Mouse (Mus musculus) brain, embryonic 18.5 days (tissue): ENCODE measurements at regions not wholly inside any gene's neighbourhood (a gene's known extent, or its start where the extent isn't known, plus 50 kb on each side); places are given as distances from the start of the nearest gene placed in this dataset.

Experiments
- DNase-seq: peaks from one replicate; pipeline ENCODE4 v3.0.0-alpha.2; 2012; ENCODE audit warnings: low read depth, low spot score

- DNase-seq = no peak
Measured at GRCm38 (mm10) chr5:112091867-112092535, 160.3 kb downstream of the Cryba4 start.

DNA sequence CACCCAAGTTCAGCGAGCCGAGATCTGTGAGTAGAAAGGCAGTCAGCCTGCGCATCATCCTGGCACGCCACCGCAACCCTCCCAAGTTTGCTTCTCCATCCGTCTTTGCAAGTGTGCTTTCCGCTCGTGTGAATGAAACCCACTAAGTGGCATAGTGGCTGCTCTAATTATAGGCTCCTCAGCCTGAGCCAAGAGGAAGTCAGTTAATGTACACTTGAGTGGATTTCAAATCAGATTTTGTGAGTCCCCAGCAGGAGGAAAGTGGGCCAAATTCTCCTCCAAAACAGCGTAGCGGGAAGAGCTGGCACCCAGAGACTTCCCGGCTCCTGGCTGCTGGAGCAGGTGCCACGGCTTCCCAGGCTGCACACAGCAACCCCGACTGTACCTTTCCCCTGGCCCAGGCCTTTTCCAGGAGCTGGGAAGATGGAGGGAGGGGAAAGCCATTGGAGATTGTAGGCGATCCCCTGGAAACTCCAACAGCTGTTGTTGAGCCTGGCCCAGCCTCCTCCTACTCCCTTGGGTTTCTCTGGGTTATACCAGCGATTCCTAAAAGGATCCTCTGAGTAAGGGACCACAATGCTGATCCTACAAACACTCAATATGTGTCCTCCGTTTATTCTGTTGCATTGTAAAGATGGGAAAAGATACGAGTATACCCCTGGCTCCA, 158.3 kb downstream of the Cryba4 start:
- DNase-seq = peak; percentile 80

DNA sequence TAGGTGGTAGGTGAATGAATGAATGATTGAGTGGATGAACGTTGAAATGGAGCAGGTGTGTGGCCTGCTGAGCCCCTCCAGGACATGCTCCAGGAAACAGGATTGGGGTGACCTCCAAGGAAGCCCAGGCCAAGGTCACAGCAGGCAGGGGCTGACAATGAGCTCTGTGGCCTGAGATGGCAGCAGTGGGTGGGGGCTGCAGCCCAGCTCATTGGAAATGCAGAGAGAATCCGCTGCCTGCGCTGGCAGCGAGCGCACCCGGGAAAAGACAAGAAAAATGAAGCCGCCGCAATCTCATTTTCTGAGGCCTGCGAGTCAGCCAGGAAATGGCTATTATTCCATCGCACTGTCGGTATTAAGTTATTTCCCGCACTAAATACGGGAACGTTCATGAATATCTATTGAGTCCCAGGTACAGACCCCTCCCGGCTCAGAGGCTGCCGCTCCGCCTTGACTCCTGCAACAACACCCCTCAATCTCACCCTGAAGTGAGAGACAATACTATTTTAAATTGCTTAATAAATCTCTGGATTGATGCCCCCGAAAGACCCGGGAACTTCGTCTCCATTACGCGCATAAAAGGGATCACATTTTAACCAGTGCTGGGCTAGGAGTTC, 153.7 kb downstream of the Cryba4 start:
- DNase-seq = no peak

GRCm38 (mm10) chr5:112101739-112102590, 150.4 kb downstream of the Cryba4 start:
- no peak for DNase-seq

- DNase-seq = no peak
Measured at GRCm38 (mm10) chr5:112110306-112110969, 141.9 kb downstream of the Cryba4 start.

DNA sequence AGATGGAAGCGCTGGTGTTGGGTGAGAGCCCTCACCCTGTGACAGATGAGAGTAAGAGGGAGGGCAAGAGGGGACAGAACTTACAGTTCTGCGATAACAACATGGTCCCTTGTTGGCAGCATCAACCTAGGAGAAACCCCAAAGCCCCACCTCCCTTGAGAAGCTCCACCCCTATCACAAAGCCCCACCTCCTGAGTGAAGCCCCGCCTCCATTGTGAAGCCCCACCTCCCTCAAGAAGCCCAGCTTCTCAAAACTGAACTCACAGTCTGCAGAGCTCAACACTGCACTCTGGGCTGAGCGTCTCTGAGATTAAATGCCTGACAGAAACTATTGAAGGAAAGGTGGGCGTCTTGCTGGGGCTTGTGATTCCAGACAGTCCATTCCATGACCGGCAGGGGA, 131.6 kb downstream of the Cryba4 start:
- DNase-seq = no peak

DNA sequence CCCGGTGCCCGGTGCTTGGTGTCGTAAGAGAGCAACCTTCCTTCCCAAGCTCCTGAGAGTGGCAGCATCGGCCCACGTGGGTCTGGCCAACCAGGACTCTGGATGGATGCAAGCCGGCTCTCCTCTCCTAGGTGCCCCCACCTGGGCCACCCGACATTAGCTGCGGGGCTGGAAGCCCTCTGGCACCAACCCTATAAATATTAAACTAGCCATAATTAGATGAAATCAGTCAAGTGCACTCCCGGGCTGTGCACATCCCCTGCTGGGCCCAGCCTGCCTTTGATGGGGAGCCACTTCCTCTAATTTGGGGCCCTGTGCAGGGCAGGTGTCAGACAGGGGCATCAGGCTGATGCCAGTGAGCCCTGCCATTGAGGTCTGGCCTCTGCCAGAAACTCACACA, 130.8 kb downstream of the Cryba4 start:
- no peak for DNase-seq

- DNase-seq = no peak
Measured at GRCm38 (mm10) chr5:112122581-112122980, 129.7 kb downstream of the Cryba4 start.

DNA sequence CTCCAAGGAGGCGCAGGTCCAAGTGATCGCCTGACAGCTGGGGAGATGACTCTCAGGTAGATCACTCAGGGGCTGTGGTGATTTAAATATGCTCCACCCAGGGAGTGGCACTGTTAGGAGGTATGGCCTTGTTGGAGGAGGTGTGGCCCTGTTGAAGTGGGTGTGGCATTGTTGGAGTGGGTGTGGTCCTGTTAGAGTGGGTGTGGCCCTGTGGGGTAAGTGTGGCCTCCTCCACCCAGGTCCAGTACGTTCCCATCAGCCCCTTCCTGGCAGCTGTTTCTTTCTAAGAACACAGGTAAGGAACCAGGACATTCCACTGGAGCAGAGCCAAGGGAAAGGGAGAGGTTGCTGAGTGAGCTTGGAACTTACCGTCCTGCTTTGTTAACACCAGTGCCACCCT, 125.1 kb downstream of the Cryba4 start:
- no peak for DNase-seq

DNA sequence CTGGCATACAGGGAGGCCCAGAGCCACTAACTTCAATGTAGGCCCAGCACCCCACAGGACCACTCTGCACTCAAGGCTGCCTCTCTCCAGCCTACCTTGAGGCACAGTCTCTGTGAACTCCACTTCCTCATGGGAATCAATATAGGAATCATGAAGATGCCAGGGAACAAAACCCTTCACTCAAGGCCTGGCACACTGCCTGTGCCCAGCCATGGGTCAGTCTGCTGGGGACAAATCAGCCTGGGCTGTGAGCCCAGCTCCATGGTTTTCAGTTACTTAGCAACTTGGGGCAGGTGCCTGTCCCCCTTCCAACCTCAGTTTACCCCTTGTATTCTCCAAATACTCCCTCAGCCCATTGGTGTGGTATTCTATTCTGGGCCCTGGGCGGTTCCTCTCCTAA, 119.6 kb downstream of the Cryba4 start:
- DNase-seq = peak; percentile 58

DNA sequence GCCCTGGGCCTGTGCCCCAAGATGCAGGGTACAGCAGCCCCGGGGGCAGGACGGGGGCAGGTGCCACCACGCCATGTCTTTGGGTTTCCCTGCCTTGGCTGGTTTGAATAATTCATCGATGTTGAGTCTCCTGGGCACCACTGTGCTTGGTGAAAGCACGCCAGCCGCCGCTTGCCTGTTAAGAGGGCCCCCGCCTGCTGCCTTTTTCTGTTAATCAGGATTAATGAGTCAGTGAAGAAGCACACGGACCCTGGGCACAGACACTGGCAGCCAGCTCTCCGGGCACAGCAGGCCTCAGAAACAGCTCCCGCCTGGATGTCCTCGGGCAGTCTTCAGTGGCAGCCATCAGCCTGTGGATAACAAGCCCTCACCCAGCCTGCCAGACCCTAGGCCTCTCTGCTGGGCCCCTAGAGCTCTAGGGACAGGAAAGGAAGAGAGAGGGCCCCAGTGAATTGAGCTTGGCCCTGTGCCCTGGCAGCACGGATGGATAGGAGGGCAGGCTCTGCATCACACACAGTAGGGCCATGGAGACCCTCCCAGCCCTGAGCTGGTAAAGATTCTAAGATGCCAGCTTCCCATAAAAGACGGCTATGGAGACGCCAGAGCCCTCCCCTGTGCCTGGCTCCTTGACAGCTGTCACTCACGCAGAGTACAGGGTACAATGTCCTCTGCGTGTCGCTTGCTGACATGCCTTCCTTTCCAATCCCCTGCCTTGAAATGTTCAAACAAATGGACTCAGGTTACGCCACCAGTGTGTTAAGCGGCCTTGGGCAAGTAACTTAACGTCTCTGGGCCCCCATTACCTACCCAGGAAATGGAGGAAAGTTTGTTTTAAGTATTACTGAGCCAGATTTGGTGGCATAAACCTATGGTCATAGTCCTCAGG, 118.4 kb downstream of the Cryba4 start:
- peak; percentile 66 for DNase-seq

GRCm38 (mm10) chr5:112136646-112137045, 115.7 kb downstream of the Cryba4 start:
- DNase-seq = no peak

- no peak for DNase-seq
Measured at GRCm38 (mm10) chr5:112138246-112138645, 114.1 kb downstream of the Cryba4 start.

DNA sequence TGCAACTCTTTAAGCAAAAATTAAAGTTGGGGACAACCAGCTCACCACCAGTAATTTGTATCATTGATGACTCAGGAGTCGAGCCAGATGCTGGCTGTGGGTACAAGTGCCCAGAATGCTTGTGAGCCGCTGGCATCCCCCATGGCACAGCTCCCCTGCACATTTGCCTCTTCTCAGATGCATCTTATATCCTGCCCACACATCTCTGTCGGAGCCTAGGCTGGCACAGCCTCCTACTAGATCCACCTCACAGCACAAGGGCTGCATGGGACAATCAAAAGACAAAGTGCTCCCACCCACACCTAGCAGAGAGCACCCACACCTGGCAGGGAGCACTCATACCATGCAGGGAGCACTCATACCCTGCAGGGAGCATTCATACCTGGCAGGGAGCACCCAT, 109.6 kb downstream of the Cryba4 start:
- no peak for DNase-seq

DNA sequence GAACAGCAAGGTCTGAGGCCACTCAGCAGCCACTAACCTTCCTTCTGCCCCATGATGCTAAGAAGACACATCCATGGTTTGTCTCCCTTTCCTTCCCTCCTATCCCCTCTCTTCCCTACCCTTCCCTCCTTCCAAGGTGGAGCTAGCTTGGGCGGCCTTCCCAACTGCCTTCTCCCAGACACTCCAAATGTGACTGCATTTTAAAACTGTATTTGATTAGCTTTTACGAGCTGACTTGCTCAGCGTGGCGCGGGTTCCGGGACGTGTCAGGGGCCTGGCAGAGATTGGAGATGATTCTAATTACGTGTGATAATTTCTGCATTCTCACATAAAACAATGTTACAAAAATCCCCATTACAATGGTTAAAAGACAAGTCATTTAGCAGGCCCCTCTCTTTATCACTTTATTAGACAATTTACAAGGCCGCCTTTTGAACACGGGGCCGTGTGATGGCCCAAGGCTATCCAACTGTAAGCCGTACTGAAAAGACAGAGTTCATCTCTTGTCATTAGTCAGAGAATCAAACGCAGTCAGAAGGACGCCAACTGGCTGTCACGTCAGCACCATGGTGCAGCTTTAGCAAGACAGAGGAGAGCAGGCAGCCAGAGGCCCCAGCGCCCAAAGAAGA, 108.2 kb downstream of the Cryba4 start:
- DNase-seq = no peak

- DNase-seq = peak; percentile 43
Measured at GRCm38 (mm10) chr5:112153675-112154085, 98.6 kb downstream of the Cryba4 start.

GRCm38 (mm10) chr5:112154650-112155049, 97.7 kb downstream of the Cryba4 start:
- no peak for DNase-seq

DNA sequence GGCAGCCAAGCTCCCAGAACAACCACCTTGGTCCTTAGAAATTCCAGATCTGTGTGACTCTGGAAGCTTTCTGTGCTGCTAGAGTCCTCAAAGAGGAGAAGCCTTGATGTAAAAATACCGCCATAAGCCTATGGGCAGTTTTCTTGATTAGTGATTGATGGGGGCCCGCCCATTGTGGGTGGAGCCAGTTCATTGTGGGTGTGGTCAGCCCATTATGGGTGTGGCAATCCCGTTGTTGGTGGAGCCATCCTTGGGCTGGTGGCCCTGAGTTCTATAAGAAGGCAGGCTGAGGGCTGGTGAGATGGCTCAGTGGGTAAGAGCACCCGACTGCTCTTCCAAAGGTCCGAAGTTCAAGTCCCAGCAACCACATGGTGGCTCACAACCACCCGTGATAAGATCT, 97.3 kb downstream of the Cryba4 start:
- DNase-seq = no peak

DNA sequence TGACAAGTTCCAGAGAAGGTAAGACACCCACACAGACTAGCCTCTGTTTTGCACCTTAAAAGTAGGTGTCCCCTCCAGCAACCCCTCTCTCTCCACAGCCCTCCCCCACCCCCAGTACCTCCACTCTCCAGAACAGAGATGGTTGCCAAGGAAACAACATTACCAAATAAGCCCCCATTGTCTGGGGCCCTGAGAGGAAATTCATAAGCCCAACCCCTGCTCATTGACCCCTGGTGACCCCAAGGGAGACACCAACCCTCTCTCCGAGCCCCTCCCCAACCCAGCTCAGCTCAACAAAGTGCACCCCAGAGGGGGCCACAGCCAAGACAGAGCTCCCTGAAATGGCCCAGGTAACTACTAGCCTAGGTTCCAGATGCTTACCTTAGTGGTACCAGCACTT, 96.3 kb downstream of the Cryba4 start:
- DNase-seq = no peak
